Mouse (Mus musculus) liver, embryonic 16.5 days (tissue): Measurements from ENCODE around the gene Dbp. TPM values are rescaled to one million over a fixed set of nuclear protein-coding genes. Genes with fewer than 3 reads are reported as not detected.
"Not testable (repeated sequence)": the region's sequence is repeated elsewhere in the genome, so short reads cannot be mapped to it uniquely, and the experiment has no call there.

Experiments used
- ATAC-seq: fragments of 200-750 bp; cut with Nextera tagmentation; 2 replicates; pipeline ENCODE4 v1.8.0; 2017; ENCODE audit warnings: low read depth, mild to moderate bottlenecking, moderate number of reproducible peaks, moderate library complexity
- H3K27ac ChIP-seq: fragments of 300-500 bp; sonication (generic); 2 replicates; pipeline ENCODE4 v1.5.1; 2014; ENCODE audit warnings: mild to moderate bottlenecking, low read length
- H3K27me3 ChIP-seq: fragments of 300-500 bp; sonication (generic); 2 replicates; pipeline ENCODE4 v1.6.1; 2014; ENCODE audit warnings: low read depth, low read length, mixed read lengths; ENCODE audit not compliant: control insufficient read depth, insufficient read depth
- H3K36me3 ChIP-seq: fragments of 300-500 bp; sonication (generic); 2 replicates; pipeline ENCODE4 v1.6.1; 2014; ENCODE audit warnings: mild to moderate bottlenecking; ENCODE audit not compliant: control insufficient read depth, insufficient read depth
- H3K4me1 ChIP-seq: fragments of 300-500 bp; sonication (generic); 2 replicates; pipeline ENCODE4 v1.6.1; 2014; ENCODE audit warnings: low read depth, low read length, mixed read lengths; ENCODE audit not compliant: control insufficient read depth
- H3K4me2 ChIP-seq: fragments of 300-500 bp; sonication (generic); 2 replicates; pipeline ENCODE4 v1.6.1; 2014; ENCODE audit warnings: low read depth, low read length, mixed read lengths
- H3K4me3 ChIP-seq: fragments of 300-500 bp; sonication (generic); 2 replicates; pipeline ENCODE4 v1.5.1; 2014; ENCODE audit warnings: low read depth, mild to moderate bottlenecking, low read length
- H3K9ac ChIP-seq: fragments of 300-500 bp; sonication (generic); 2 replicates; pipeline ENCODE4 v1.6.1; 2014; ENCODE audit warnings: low read depth, low read length
- H3K9me3 ChIP-seq: fragments of 300-500 bp; sonication (generic); replicated peaks from 2 replicates; pipeline ENCODE4 v1.6.1; 2016; ENCODE audit warnings: low read length; ENCODE audit not compliant: control insufficient read depth
- WGBS: fragments of 180-500 bp; shearing (Covaris S2); extraction: QIAGEN DNeasy Blood & Tissue Kit; methylation state at CpG from one replicate; pipeline ENCODE4 v1.1.7; 2014; ENCODE audit not compliant: insufficient replicate concordance; 5-methylcytosine and 5-hydroxymethylcytosine counted together
- polyA plus RNA-seq: library from polyadenylated mRNA; unstranded; fragments of >200 nt; fragmentation: Nextera tagmentation; extraction: Ambion mirVana; gene quantifications from 2 replicates; pipeline ENCODE4 v1.2.1, GENCODE M21; 2015

Dbp gene
- 0.27 and 0.32 TPM in 2 replicates for polyA plus RNA-seq

DNA sequence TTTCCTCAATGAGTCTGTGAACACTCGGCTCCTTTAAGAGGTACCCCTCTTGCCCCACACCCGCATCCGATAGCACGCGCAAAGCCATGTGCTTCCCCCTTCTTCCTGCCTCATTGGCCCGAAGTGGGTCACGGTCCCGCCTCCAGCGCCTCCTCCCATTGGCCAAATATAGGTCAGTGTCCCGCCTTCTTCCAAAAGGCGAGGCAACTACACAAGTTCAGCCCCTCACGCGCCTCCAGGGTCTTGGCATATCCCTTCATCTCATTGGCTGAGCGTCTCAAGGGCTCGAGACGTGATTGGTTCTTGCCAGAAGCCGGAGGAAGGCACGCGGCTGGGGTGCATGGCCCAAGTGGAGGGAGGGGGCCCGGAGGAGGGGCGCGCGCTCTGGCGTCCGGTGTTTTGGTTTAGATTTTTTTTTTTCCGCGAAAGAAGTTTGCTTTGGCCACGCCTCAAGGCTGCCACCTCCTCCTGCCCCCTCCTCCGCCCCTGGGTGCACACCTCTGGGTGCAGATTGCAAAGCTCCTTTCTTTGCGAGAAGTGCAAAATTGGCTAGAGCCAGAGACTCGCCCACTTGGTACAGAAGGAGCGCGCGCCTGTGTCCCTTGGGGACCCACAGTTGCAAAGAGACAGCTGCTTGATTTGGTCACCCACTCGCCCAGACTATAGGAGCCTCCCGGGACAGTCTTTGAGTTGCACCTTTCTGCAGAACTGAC, at the start of gene Dbp:
Dbp (plus strand) TSS at position 359 of the 713 bp plus-strand sequence.
- peaks cover 52% of the 10 kb centered on the region for H3K4me1 ChIP-seq
- no peaks in the 10 kb centered on the region for H3K36me3 ChIP-seq
- no peaks in the 10 kb centered on the region for H3K9me3 ChIP-seq
- peak within 1 kb of the TSS; percentile 64 for H3K27ac ChIP-seq
- peak; percentile 83 for ATAC-seq
- H3K4me3 ChIP-seq = peak within 1 kb of the TSS; percentile 66
- H3K4me2 ChIP-seq = peak within 1 kb of the TSS; percentile 97
- WGBS = under 1% methylated on average over 36 of the region's 36 CpGs
- peak within 1 kb of the TSS; percentile 29; the same call in 1 of the 2 replicates for H3K9ac ChIP-seq
- H3K27me3 ChIP-seq = peaks cover 17% of the 10 kb centered on the region

DNA sequence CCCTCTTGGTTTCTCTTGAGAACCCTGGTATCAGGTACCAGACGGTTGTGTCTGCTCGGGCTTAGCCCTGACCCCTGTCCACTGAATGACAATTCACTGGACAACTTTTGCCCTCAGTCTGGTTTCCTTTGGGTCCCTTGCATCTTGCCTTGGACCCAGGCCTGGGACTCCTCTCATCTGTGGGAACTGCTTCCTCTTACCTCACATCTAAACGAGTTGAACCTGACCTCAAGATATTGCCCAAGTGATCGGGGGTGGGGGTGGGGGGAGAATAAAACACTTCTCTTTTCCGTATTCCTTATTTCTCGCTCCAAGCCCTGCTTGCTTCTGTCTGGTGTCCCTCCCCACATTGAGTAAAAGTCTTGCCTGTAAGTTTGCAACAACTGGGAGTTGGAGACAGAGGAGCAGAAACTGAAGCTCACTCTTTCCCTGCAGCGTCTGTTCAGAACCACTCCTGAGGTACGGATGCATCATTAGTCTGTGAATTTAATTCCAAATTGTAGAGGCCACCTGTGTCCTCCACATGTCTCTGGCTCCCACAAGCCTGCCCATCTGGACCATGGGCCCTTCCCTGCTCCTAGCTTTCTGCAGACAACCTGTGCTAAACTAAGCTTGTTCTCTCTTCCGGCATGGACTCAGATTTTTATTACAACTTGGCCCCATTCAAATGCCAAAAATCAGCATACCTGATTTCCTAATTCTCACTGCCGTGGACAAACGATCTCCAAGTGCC, 44.0 kb upstream of the Dbp start:
- Histone ChIP-seq H3K27ac (no peak overlapping the region), H3K27me3 (no peaks in the 10 kb centered on the region), H3K4me3 (no peak overlapping the region), H3K9ac (no peak overlapping the region), H3K9me3 (no peaks in the 10 kb centered on the region; the same call in 1 of the 2 replicates), H3K36me3 (no peaks in the 10 kb centered on the region), H3K4me1 (no peaks in the 10 kb centered on the region), H3K4me2 (no peak overlapping the region)
- ATAC-seq = no peak
- WGBS = 45% methylated on average over 11 of the region's 11 CpGs

GRCm38 (mm10) chr7:45661702-45662101, 43.2 kb upstream of the Dbp start:
- H3K9ac ChIP-seq, H3K9me3 ChIP-seq, H3K4me2 ChIP-seq, H3K36me3 ChIP-seq, H3K27me3 ChIP-seq, H3K4me3 ChIP-seq, H3K4me1 ChIP-seq, ATAC-seq, H3K27ac ChIP-seq: not testable (repeated sequence)
- WGBS = 63% methylated on average over 6 of the region's 6 CpGs

DNA sequence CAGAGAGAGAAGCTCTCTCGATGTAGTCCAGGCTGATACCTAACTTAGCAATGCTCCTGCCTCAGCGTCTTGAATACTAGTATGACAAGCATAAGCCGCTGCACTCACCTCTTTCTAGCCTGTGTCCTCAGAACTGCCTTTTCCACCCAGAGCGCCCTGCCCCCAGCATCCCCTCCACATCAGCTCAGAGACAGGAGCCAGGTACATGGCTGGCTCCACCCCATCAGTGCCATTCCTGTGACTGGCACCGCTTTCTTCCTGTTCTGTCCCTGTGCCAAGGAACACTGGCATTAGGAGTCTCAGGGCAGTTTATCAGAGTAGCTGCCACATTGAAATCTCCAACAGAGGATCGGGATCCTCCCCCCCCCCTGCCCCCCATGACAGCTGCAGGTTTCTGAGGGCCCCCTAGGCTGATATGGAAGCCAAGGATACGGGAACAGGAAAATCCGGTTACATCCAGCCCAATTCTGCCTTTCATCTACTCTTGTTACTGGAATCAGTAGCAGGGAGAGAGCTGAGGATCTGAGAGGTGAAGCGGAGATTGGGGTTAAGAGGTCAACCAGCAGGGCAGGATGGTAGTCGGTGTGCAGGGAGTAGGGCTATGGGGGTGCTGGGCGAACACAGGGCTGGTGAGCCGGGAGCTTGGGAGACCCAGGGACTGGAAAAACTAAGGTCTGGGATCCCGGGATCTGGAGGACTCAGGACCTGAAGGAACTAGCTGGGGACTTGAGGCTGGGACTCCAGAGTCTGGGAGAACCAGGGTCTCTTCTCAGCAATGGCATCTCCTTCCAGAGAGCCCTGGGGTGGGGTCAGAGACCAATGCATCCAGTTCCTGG, 39.4 kb upstream of the Dbp start:
- no peak overlapping the region for H3K9ac ChIP-seq
- no peak overlapping the region for H3K4me2 ChIP-seq
- no peaks in the 10 kb centered on the region for H3K27me3 ChIP-seq
- no peaks in the 10 kb centered on the region for H3K36me3 ChIP-seq
- WGBS = 59% methylated on average over 13 of the region's 13 CpGs
- H3K27ac ChIP-seq = no peak overlapping the region
- ATAC-seq = no peak
- no peak overlapping the region for H3K4me3 ChIP-seq
- no peaks in the 10 kb centered on the region for H3K4me1 ChIP-seq
- no peaks in the 10 kb centered on the region for H3K9me3 ChIP-seq

- H3K36me3 ChIP-seq = no peaks in the 10 kb centered on the region
- no peak within 1 kb of the TSS for H3K9ac ChIP-seq
- ATAC-seq = no peak
- H3K4me2 ChIP-seq = no peak within 1 kb of the TSS
- 72% methylated on average over 7 of the region's 7 CpGs for WGBS
- no peaks in the 10 kb centered on the region for H3K4me1 ChIP-seq
- H3K27ac ChIP-seq = no peak within 1 kb of the TSS
- H3K27me3 ChIP-seq = no peaks in the 10 kb centered on the region
- H3K9me3 ChIP-seq = no peaks in the 10 kb centered on the region
- H3K4me3 ChIP-seq = no peak within 1 kb of the TSS
Observed at GRCm38 (mm10) chr7:45666161-45666560, 38.7 kb upstream of the Dbp start, which contains the start of gene Fut2. Fut2 (minus strand) TSS chr7:45666394.

DNA sequence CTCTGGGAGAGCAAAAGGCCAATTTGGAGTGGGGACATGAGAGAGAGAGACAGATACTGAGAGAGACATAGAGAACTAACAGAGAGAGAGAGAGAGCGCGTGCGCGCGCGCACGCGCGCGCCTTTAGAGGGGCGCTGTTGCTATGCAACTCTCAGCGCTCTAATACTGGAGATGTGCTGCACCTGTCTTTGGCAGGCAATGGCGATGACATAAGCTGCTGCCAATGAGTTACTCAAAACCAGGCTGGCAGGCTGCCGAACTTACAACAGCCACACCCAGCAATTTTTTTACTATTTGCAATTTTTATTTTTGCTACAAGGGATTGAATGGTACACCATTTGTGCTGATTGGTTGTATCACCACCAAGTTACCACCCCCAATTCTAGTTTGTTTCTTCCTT, 37.1 kb upstream of the Dbp start:
- H3K27ac ChIP-seq = no peak overlapping the region
- no peaks in the 10 kb centered on the region for H3K4me1 ChIP-seq
- H3K27me3 ChIP-seq = no peaks in the 10 kb centered on the region
- WGBS = 76% methylated on average over 14 of the region's 14 CpGs
- no peaks in the 10 kb centered on the region for H3K9me3 ChIP-seq
- no peak overlapping the region for H3K9ac ChIP-seq
- ATAC-seq = no peak
- no peak overlapping the region for H3K4me3 ChIP-seq
- H3K4me2 ChIP-seq = no peak overlapping the region
- H3K36me3 ChIP-seq = no peaks in the 10 kb centered on the region

- no peak for ATAC-seq
- H3K4me1 ChIP-seq = no peaks in the 10 kb centered on the region
- H3K27me3 ChIP-seq = no peaks in the 10 kb centered on the region
- no peaks in the 10 kb centered on the region for H3K9me3 ChIP-seq
- H3K9ac ChIP-seq = no peak overlapping the region
- H3K27ac ChIP-seq = no peak overlapping the region
- WGBS = 78% methylated on average over 9 of the region's 9 CpGs
- no peak overlapping the region for H3K4me3 ChIP-seq
- H3K4me2 ChIP-seq = no peak overlapping the region
- H3K36me3 ChIP-seq = no peaks in the 10 kb centered on the region
Observed at GRCm38 (mm10) chr7:45668921-45669320, 36.0 kb upstream of the Dbp start.

DNA sequence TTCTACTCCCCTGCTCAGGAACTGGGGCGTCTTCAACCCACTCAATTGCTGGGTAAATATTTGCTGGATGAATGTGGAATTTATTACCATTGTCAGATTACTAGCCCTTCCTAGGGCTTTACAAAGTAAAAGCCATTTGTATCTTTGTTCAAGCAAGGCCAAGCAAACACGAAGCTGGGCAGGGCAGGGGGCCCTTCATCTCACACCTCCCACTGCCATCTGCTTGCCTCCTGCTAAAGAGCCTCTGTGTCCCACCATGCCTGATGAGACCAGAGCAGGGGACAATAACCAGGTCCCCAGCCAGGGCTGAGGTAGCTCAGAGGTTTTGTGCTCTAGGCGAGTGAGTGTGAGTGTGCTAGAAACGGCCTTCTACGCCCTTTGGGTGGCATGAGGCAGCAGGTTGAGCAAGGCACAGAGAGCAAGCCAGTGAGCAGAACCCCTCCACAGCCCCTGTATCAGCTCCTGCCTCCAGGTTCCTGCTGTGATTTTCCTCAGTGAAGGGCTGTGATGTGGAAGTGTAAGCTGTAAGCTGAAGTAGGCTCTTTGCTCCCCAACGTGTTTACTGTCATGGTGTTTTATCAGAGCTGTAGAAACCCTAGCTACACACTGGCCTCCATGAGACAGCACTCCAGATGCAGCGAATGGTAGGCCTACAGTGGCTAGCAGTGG, 27.1 kb upstream of the Dbp start:
- no peak overlapping the region for H3K4me3 ChIP-seq
- H3K27ac ChIP-seq = no peak overlapping the region
- WGBS = 59% methylated on average over 7 of the region's 7 CpGs
- ATAC-seq = no peak
- peaks cover 3% of the 10 kb centered on the region for H3K4me1 ChIP-seq
- no peaks in the 10 kb centered on the region for H3K9me3 ChIP-seq
- H3K36me3 ChIP-seq = no peaks in the 10 kb centered on the region
- no peak overlapping the region for H3K4me2 ChIP-seq
- H3K9ac ChIP-seq = no peak overlapping the region
- H3K27me3 ChIP-seq = no peaks in the 10 kb centered on the region
